Mouse (Mus musculus): ENCODE data around the gene Slc3a1.

DNA sequence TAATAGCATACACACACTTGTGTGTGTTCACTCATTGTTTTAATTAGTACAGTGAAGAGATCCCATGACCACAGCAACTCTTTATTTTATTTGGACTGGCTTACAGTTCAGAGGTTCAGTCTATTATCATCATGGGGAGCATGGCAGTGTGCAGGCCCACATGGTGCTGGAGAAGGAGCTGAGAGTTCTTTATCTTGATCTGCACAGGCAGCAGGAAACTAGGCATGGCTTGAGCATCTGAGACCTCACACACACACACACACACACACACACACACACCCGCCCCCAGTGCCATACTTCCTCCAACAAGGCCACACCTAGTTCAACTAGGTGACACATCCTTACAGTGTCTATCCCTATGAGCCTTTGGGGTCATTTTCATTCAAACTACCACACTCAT is 30.5 kb upstream of the Slc3a1 start:
- TF ChIP-seq POLR2A (IDR thresholded peaks at IDR 0.05; ENCODE audit: insufficient read length, low read depth): no peak
- TF ChIP-seq USF1 (IDR thresholded peaks at IDR 0.05; ENCODE audit: low read depth): no peak
- no peak for TF ChIP-seq TCF3 (IDR thresholded peaks at IDR 0.05; ENCODE audit: insufficient read length, low read depth)
- TF ChIP-seq TCF12 (IDR thresholded peaks at IDR 0.05; ENCODE audit: insufficient read depth, poor library complexity, severe bottlenecking): no peak
